In genomic region chr2:59600123-59600840, GRCm38 (mm10) we compare ENCODE assay signal across 8 mouse cellular contexts. TPM values are rescaled to one million over a fixed set of nuclear protein-coding genes. Genes with fewer than 3 reads are reported as not detected.
A peak's percentile ranks its signal among the peaks of the same experiment; 100 is the strongest.
DNase-seq lines count a peak whose midpoint lies in the region; ATAC-seq and TF ChIP-seq lines count a peak whose summit lies in the region.

No protein-coding gene starts in this region.

- H3K4me3 ChIP-seq in hindbrain, embryonic 10.5 days = no peak overlapping the region
- H3K4me3 ChIP-seq in hindbrain, embryonic 13.5 days = no peak overlapping the region
- no peak overlapping the region for H3K4me3 ChIP-seq in intestine, postnatal 0 days (ENCODE audit: low read depth, low read length)

- intact Hi-C loops in gastrocnemius, postnatal 14 days (cut with DNase I; ENCODE audit: low total_unique reads) = loop anchor here (10.0 kb wide), 1 partner anchor 145 kb away; no protein-coding TSS in a partner anchor

- no peaks in the 10 kb centered on the region for H3K9me3 ChIP-seq in hindbrain, embryonic 10.5 days
- no peaks in the 10 kb centered on the region for H3K9me3 ChIP-seq in hindbrain, embryonic 13.5 days
- H3K9me3 ChIP-seq in intestine, postnatal 0 days (ENCODE audit: control insufficient read depth) = no peaks in the 10 kb centered on the region

- no peaks in the 10 kb centered on the region for H3K36me3 ChIP-seq in hindbrain, embryonic 10.5 days
- no peaks in the 10 kb centered on the region for H3K36me3 ChIP-seq in hindbrain, embryonic 13.5 days
- H3K36me3 ChIP-seq in intestine, postnatal 0 days (ENCODE audit: control insufficient read depth, insufficient read depth) = no peaks in the 10 kb centered on the region

- H3K4me1 ChIP-seq in hindbrain, embryonic 10.5 days (replicated peaks) = peaks cover 21% of the 10 kb centered on the region
- H3K4me1 ChIP-seq in hindbrain, embryonic 13.5 days (replicated peaks) = peaks cover 17% of the 10 kb centered on the region
- no peaks in the 10 kb centered on the region for H3K4me1 ChIP-seq in intestine, postnatal 0 days (replicated peaks; ENCODE audit: control insufficient read depth, insufficient read depth, low read length)

- H3K4me2 ChIP-seq in hindbrain, embryonic 13.5 days = no peak overlapping the region
- H3K4me2 ChIP-seq in intestine, postnatal 0 days (replicated peaks; ENCODE audit: low read depth) = peak overlapping the region; percentile 31

- H3K27me3 ChIP-seq in hindbrain, embryonic 10.5 days (ENCODE audit: insufficient read depth, poor library complexity, severe bottlenecking) = peaks cover 2% of the 10 kb centered on the region; the same call in 1 of the 2 replicates
- H3K27me3 ChIP-seq in hindbrain, embryonic 13.5 days = no peaks in the 10 kb centered on the region
- no peaks in the 10 kb centered on the region for H3K27me3 ChIP-seq in intestine, postnatal 0 days (replicated peaks; ENCODE audit: control insufficient read depth, insufficient read depth, low read length)

- TF ChIP-seq CTCF in intestine, postnatal 0 days (IDR thresholded peaks at IDR 0.05; ENCODE audit: low read depth) = no peak

- no peak for ATAC-seq in hindbrain, embryonic 13.5 days (ENCODE audit: low FRiP score)
- ATAC-seq in intestine, postnatal 0 days = peak; percentile 50
- ATAC-seq in megakaryocyte progenitor cell, adult 5-6 weeks (replicated peaks; ENCODE audit: poor library complexity) = no peak

- WGBS in hindbrain, embryonic 10.5 days = 70% methylated on average over 19 of the region's 19 CpGs
- 69% methylated on average over 19 of the region's 19 CpGs for WGBS in hindbrain, embryonic 13.5 days
- WGBS in intestine, postnatal 0 days = 50% methylated on average over 19 of the region's 19 CpGs

- peak overlapping the region; percentile 45 for H3K27ac ChIP-seq in hindbrain, embryonic 10.5 days
- H3K27ac ChIP-seq in hindbrain, embryonic 13.5 days = no peak overlapping the region
- H3K27ac ChIP-seq in intestine, postnatal 0 days (ENCODE audit: low read depth, low read length) = peak overlapping the region; percentile 57

- no peak overlapping the region for H3K9ac ChIP-seq in hindbrain, embryonic 13.5 days
- H3K9ac ChIP-seq in intestine, postnatal 0 days (ENCODE audit: low read depth, low read length) = no peak overlapping the region

- DNase-seq in hindbrain, embryonic 10.5 days (ENCODE audit: low spot score) = no peak
- peak; percentile 87 for DNase-seq in cerebellum, adult 9-10 months
- peak; percentile 83 for DNase-seq in gastrocnemius, postnatal 14 days
- DNase-seq in lung, postnatal 36 days = peak; percentile 48
- no peak for DNase-seq in layer of hippocampus, adult 8-10 months (ENCODE audit: low spot score in 2 of 2)

RNA-seq across cellular contexts. Expression of gene Tanc1, which starts 11.6 kb away (rescaled TPM):
- polyA plus RNA-seq in hindbrain, embryonic 10.5 days (2016; fragmentation: Nextera tagmentation; extraction: Ambion mirVana) = 15.9 and 16.3 TPM in 2 replicates
- 7.1 and 8.9 TPM in 2 replicates for polyA plus RNA-seq in hindbrain, embryonic 13.5 days (2015; fragmentation: Nextera tagmentation; extraction: Ambion mirVana)
- 10 to 100 TPM; 10.5 to 13.4 TPM for total RNA-seq in gastrocnemius, postnatal 14 days (2021)
- polyA plus RNA-seq in intestine, postnatal 0 days (2015; fragmentation: Nextera tagmentation; extraction: Ambion mirVana) = 8.5 and 10.1 TPM in 2 replicates
- total RNA-seq in layer of hippocampus, adult 8-10 months (2022) = 100 to 1,000 TPM in 2 of 4 experiments, 10 to 100 TPM in 2; 94.9 to 115 (median 106) TPM
- 5.4 and 7.4 TPM in 2 replicates for total RNA-seq in megakaryocyte progenitor cell, adult 5-6 weeks (2015)
- 5.1 and 6.1 TPM in 2 replicates for total RNA-seq in megakaryocyte progenitor cell, adult 5-6 weeks (2017)

Comparison
In these comparisons a context has a peak if more than half of its experiments do, and no peak if none do; other contexts are left out.
1. DNase-seq: peak in cerebellum, adult 9-10 months (single experiment), gastrocnemius, postnatal 14 days (single experiment) and lung, postnatal 36 days (single experiment); none in hindbrain, embryonic 10.5 days (single experiment) and layer of hippocampus, adult 8-10 months (0 of 2).
2. RNA of gene Tanc1, which starts 11.6 kb away (total RNA-seq): 94.9 to 115 TPM in layer of hippocampus, adult 8-10 months; 10.5 to 13.4 TPM in gastrocnemius, postnatal 14 days and 5.1 to 7.4 TPM in megakaryocyte progenitor cell, adult 5-6 weeks; every median in the first group is over 4 times any median in the second.